Mouse (Mus musculus) stomach, embryonic 16.5 days (tissue): ENCODE measurements around the gene Olfr1448. TPM values are rescaled to one million over a fixed set of nuclear protein-coding genes. Genes with fewer than 3 reads are reported as not detected.
"Not testable (repeated sequence)": the region's sequence is repeated elsewhere in the genome, so short reads cannot be mapped to it uniquely, and the experiment has no call there.

Experiments
- ATAC-seq: fragments of 200-750 bp; cut with Nextera tagmentation; 2 replicates; pipeline ENCODE4 v1.8.0; 2017; ENCODE audit warnings: moderate number of reproducible peaks, moderate TSS enrichment; ENCODE audit not compliant: insufficient read depth, low FRiP score
- H3K27ac ChIP-seq: fragments of 300-500 bp; sonication (generic); 2 replicates; pipeline ENCODE4 v1.5.1; 2014; ENCODE audit warnings: low read length
- H3K27me3 ChIP-seq: fragments of 300-500 bp; sonication (generic); 2 replicates; pipeline ENCODE4 v1.6.1; 2014; ENCODE audit warnings: low read length, control low read depth, mixed read lengths; ENCODE audit not compliant: control insufficient read depth, insufficient read depth
- H3K36me3 ChIP-seq: fragments of 300-500 bp; sonication (generic); 2 replicates; pipeline ENCODE4 v1.6.1; 2014; ENCODE audit warnings: low read length; ENCODE audit not compliant: control insufficient read depth, insufficient read depth
- H3K4me1 ChIP-seq: fragments of 300-500 bp; sonication (generic); 2 replicates; pipeline ENCODE4 v1.6.1; 2014; ENCODE audit warnings: low read length, control low read depth, mixed read lengths; ENCODE audit not compliant: control insufficient read depth, insufficient read depth
- H3K4me2 ChIP-seq: fragments of 300-500 bp; sonication (generic); 2 replicates; pipeline ENCODE4 v1.6.1; 2014; ENCODE audit warnings: low read depth, low read length, mixed read lengths
- H3K4me3 ChIP-seq: fragments of 300-500 bp; sonication (generic); replicated peaks from 2 replicates; pipeline ENCODE4 v1.5.1; 2014; ENCODE audit warnings: mild to moderate bottlenecking, low read length
- H3K9ac ChIP-seq: fragments of 300-500 bp; sonication (generic); 2 replicates; pipeline ENCODE4 v1.6.1; 2014; ENCODE audit warnings: low read length
- H3K9me3 ChIP-seq: fragments of 300-500 bp; sonication (generic); replicated peaks from 2 replicates; pipeline ENCODE4 v1.6.1; 2016; ENCODE audit warnings: low read length, control low read depth; ENCODE audit not compliant: control insufficient read depth
- WGBS: fragments of 180-500 bp; shearing (Covaris S2); extraction: QIAGEN DNeasy Blood & Tissue Kit; methylation state at CpG from one replicate; pipeline ENCODE4 v1.1.7; 2014; 5-methylcytosine and 5-hydroxymethylcytosine counted together
- polyA plus RNA-seq: library from polyadenylated mRNA; unstranded; fragments of >200 nt; fragmentation: Nextera tagmentation; extraction: Ambion mirVana; gene quantifications from 2 replicates; pipeline ENCODE4 v1.2.1, GENCODE M21; 2015

The Olfr1448 gene
- not detected in 2 replicates for polyA plus RNA-seq

GRCm38 (mm10) chr19:12924319-12924718, at the start of gene Olfr1448:
Gene Olfr1448 (minus strand): TSS chr19:12924419.
- ATAC-seq = no peak
- Histone ChIP-seq H3K27ac (no peak within 1 kb of the TSS), H3K36me3 (no peaks in the 10 kb centered on the region), H3K4me3 (no peak within 1 kb of the TSS), H3K4me1 (no peaks in the 10 kb centered on the region), H3K4me2 (no peak within 1 kb of the TSS), H3K9me3 (no peaks in the 10 kb centered on the region), H3K27me3 (no peaks in the 10 kb centered on the region), H3K9ac (no peak within 1 kb of the TSS)
- 65% methylated on average over 1 of the region's 1 CpGs for WGBS

- H3K27ac ChIP-seq, H3K4me2 ChIP-seq, H3K36me3 ChIP-seq, H3K9ac ChIP-seq, ATAC-seq, H3K4me1 ChIP-seq, H3K27me3 ChIP-seq, H3K4me3 ChIP-seq, H3K9me3 ChIP-seq: not testable (repeated sequence)
- 79% methylated on average over 5 of the region's 5 CpGs for WGBS
These were observed 45.9 kb upstream of the Olfr1448 start for GRCm38 (mm10) chr19:12970082-12970481.

GRCm38 (mm10) chr19:12949958-12950357, 25.7 kb upstream of the Olfr1448 start, which contains the start of gene Olfr1450:
Gene Olfr1450 (plus strand): TSS chr19:12950258.
- WGBS = 82% methylated on average over 1 of the region's 1 CpGs
- no peaks in the 10 kb centered on the region; the same call in 1 of the 2 replicates for H3K9me3 ChIP-seq
- no peak for ATAC-seq
- H3K9ac ChIP-seq = no peak within 1 kb of the TSS
- H3K27me3 ChIP-seq = no peaks in the 10 kb centered on the region
- no peaks in the 10 kb centered on the region for H3K4me1 ChIP-seq
- H3K4me3 ChIP-seq = no peak within 1 kb of the TSS
- no peak within 1 kb of the TSS for H3K4me2 ChIP-seq
- no peaks in the 10 kb centered on the region for H3K36me3 ChIP-seq
- no peak within 1 kb of the TSS for H3K27ac ChIP-seq

- no peak within 1 kb of the TSS for H3K9ac ChIP-seq
- H3K4me2 ChIP-seq = no peak within 1 kb of the TSS
- no peaks in the 10 kb centered on the region for H3K27me3 ChIP-seq
- no peak for ATAC-seq
- H3K9me3 ChIP-seq = no peaks in the 10 kb centered on the region
- no peaks in the 10 kb centered on the region for H3K4me1 ChIP-seq
- no peak within 1 kb of the TSS for H3K4me3 ChIP-seq
- H3K27ac ChIP-seq = no peak within 1 kb of the TSS
- no peaks in the 10 kb centered on the region for H3K36me3 ChIP-seq
These were observed 6.3 kb upstream of the Olfr1448 start, which contains the start of gene Olfr1449 for GRCm38 (mm10) chr19:12930540-12930939. Gene Olfr1449 (plus strand): TSS chr19:12930840.

GRCm38 (mm10) chr19:12903643-12904042, 20.6 kb downstream of the Olfr1448 start, which contains the start of gene Olfr1447:
Gene Olfr1447 (minus strand): TSS chr19:12903743.
- Histone ChIP-seq H3K4me1 (no peaks in the 10 kb centered on the region), H3K4me2 (no peak within 1 kb of the TSS)

GRCm38 (mm10) chr19:12893424-12893823, 30.8 kb downstream of the Olfr1448 start, which contains the start of gene Olfr1446:
Gene Olfr1446 (minus strand): TSS chr19:12893524.
- 81% methylated on average over 1 of the region's 1 CpGs for WGBS
- ATAC-seq = no peak
- H3K9me3 ChIP-seq = no peaks in the 10 kb centered on the region
- no peak within 1 kb of the TSS for H3K9ac ChIP-seq
- no peaks in the 10 kb centered on the region for H3K27me3 ChIP-seq
- H3K36me3 ChIP-seq = no peaks in the 10 kb centered on the region
- H3K27ac ChIP-seq = no peak within 1 kb of the TSS
- no peak within 1 kb of the TSS for H3K4me3 ChIP-seq
- no peaks in the 10 kb centered on the region for H3K4me1 ChIP-seq
- no peak within 1 kb of the TSS for H3K4me2 ChIP-seq

More at GRCm38 (mm10) chr19:12903643-12904042, 20.6 kb downstream of the Olfr1448 start, which contains the start of gene Olfr1447:
- Histone ChIP-seq H3K9me3 (no peaks in the 10 kb centered on the region), H3K4me3 (no peak within 1 kb of the TSS), H3K9ac (no peak within 1 kb of the TSS), H3K36me3 (no peaks in the 10 kb centered on the region), H3K27ac (no peak within 1 kb of the TSS), H3K27me3 (no peaks in the 10 kb centered on the region)
- WGBS = 91% methylated on average over 1 of the region's 1 CpGs
- no peak for ATAC-seq

GRCm38 (mm10) chr19:12883555-12883954, 40.7 kb downstream of the Olfr1448 start, which contains the start of gene Olfr1445:
Gene Olfr1445 (plus strand): TSS chr19:12883855.
- Histone ChIP-seq H3K27ac (no peak within 1 kb of the TSS), H3K36me3 (no peaks in the 10 kb centered on the region), H3K9me3 (no peaks in the 10 kb centered on the region), H3K9ac (no peak within 1 kb of the TSS), H3K4me3 (no peak within 1 kb of the TSS), H3K27me3 (no peaks in the 10 kb centered on the region), H3K4me1 (no peaks in the 10 kb centered on the region), H3K4me2 (no peak within 1 kb of the TSS)
- ATAC-seq = no peak
- WGBS = 84% methylated on average over 2 of the region's 2 CpGs

Other genes starting within 250 kb of the Olfr1448 start
- gene Olfr1443, start 246.3 kb downstream of the Olfr1448 start, polyA plus RNA-seq = not detected in 2 replicates
- 0.45 and 0.76 TPM in 2 replicates for gene Keg1, start 228.6 kb downstream of the Olfr1448 start, polyA plus RNA-seq
- 0.99 and 1.4 TPM in 2 replicates for gene Cntf, start 158.8 kb downstream of the Olfr1448 start, polyA plus RNA-seq
- gene Zfp91, start 128.3 kb downstream of the Olfr1448 start, polyA plus RNA-seq = 9.9 and 11.3 TPM in 2 replicates
- gene Lpxn, start 128.2 kb downstream of the Olfr1448 start, polyA plus RNA-seq = 1.4 and 2.8 TPM in 2 replicates
- not detected in 2 replicates for gene Gm5244, start 77.7 kb downstream of the Olfr1448 start, polyA plus RNA-seq
- gene Olfr1444, start 67.1 kb downstream of the Olfr1448 start, polyA plus RNA-seq = not detected in 2 replicates
- gene Olfr1445, start 40.6 kb downstream of the Olfr1448 start, polyA plus RNA-seq = not detected in 2 replicates
- gene Olfr1446, start 30.9 kb downstream of the Olfr1448 start, polyA plus RNA-seq = not detected in 2 replicates
- gene Olfr1447, start 20.7 kb downstream of the Olfr1448 start, polyA plus RNA-seq = not detected in 2 replicates
- not detected in 2 replicates for gene Olfr1449, start 6.4 kb upstream of the Olfr1448 start, polyA plus RNA-seq
- gene Olfr1450, start 25.8 kb upstream of the Olfr1448 start, polyA plus RNA-seq = not detected in 2 replicates
- gene Olfr1451, start 70.6 kb upstream of the Olfr1448 start, polyA plus RNA-seq = not detected in 2 replicates
- not detected in 2 replicates for gene Olfr1453, start 103.9 kb upstream of the Olfr1448 start, polyA plus RNA-seq
- gene Olfr1454, start 136.2 kb upstream of the Olfr1448 start, polyA plus RNA-seq = not detected in 2 replicates
- not detected in 2 replicates for gene Olfr1457, start 173.5 kb upstream of the Olfr1448 start, polyA plus RNA-seq
- gene Olfr1458, start 182.4 kb upstream of the Olfr1448 start, polyA plus RNA-seq = not detected in 2 replicates
- not detected in 2 replicates for gene Olfr1459, start 225.1 kb upstream of the Olfr1448 start, polyA plus RNA-seq
- not detected in 2 replicates for gene Olfr1461, start 238.6 kb upstream of the Olfr1448 start, polyA plus RNA-seq